Mouse (Mus musculus): ENCODE measurements around the gene Rnf217.

GRCm38 (mm10) chr10:31525705-31526104 lies 83.3 kb downstream of the Rnf217 start:
- TF ChIP-seq POLR2A (IDR thresholded peaks at IDR 0.05; ENCODE audit: borderline replicate concordance, control insufficient read depth, low read depth, low read length), result no peak
- TF ChIP-seq CTCF (IDR thresholded peaks at IDR 0.05; ENCODE audit: control insufficient read depth, insufficient read depth, low read length), result no peak
